Mouse (Mus musculus) frontal cortex, postnatal 25 days (tissue): ENCODE measurements at regions not wholly inside any gene's neighbourhood (a gene's known extent, or its start where the extent isn't known, plus 50 kb on each side); places are given as distances from the start of the nearest gene placed in this dataset.

Experiments
- DNase-seq, 2 experiments: peaks; one replicate each; pipeline ENCODE4 v3.0.0; 2022; ENCODE audit warnings: low spot score in 2 of 2

DNA sequence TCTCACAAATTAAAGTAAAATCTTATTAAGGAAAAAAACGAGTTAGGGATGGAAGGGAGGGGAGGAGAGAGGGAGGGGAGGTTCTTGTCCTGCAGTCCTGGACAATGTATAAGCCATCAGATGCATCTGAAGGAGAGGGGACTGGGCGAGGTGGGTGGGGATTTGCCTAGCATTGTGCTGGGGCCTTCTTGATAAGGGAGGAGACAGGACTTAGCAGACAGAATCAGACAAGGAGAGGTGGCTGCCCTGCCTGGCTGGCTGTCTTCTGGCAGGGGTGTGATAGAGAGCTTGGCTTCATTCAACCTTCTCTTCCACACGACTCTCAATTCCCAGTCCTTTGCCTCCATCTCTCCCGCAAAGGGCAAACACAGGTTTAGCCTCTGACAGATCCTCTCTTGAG, 318.9 kb downstream of the Gm49356 start:
- no peak for DNase-seq

DNA sequence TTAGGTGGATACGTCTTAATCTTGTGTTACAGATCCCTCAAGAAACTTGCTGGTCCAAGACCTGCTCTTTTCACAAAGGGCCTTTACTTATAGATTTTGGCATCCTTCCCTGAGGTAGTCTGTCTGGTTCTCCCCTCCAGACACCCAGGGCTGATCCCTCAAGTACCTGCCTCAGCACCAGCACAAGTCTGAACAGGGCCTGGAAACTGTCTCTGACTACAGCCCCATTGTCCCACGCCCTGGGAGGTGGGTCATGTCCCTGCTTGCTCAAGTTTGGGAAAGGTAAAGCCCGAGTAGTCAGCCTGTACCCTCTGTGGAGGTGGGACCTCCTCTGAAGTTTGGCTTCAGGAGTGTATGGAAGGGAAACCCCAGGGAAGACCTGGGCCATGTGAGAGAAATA, 323.3 kb downstream of the Gm49356 start:
- DNase-seq: no peak

GRCm38 (mm10) chr15:59214096-59214495, 325.0 kb downstream of the Gm49356 start:
- DNase-seq: no peak

DNA sequence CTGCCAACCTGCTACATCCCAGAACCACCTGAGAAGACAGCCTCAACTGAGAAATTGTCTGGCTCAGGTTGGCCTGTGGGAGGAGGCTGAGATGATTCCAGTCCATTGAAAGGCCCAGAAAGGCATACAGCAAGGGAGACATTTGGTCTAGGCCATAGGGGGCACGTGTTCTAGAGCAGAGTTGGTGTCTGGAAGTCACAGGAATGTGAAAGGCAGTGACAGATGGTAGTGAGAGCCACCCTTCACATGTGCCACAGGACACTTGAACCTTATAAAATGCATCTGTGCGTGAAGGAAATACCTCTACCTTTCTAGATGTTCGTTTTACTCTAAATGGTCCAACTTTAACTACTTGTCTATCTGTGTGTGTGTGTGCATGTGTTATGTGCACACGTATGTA, 326.1 kb downstream of the Gm49356 start:
- no peak for DNase-seq

DNA sequence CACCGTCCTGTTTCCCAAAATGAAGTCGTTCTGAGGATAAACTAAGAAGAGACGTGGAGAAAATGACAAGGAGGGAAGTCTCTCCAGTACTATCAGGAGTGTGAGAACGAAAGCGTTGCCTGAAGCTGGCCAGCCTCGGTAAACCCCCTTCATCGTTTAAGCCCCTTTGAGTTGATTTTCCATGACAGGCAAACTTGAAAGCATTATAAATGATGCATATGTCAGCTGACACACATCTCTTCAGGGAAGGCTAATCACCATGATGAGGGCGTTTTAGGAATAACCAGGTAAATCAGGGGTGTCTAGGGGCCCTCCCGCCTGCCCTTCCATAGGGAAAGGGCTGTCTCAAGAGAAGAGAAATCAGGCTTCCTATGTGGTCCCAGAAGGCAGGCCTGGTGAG, 328.4 kb downstream of the Gm49356 start:
- no peak for DNase-seq

GRCm38 (mm10) chr15:59218916-59219315, 329.8 kb downstream of the Gm49356 start:
- no peak for DNase-seq

DNA sequence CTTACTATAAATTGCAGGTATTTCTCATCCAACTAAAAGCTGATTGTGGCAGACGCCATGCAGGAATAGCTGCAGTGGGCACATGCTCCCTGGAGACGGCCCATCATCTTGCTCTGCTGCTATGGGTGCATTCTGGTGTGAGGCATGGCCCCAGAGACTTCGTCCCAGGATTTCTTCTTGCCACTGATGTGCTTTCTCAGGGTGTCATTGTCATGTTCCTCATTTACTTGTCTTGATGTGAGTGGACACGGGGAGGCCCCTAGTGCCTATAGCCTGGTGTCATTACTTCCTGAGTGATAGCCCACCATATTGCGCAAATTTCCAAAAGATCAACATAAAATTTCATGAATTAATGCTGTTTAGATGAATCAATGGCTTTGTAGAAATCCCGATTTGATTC, 336.5 kb downstream of the Gm49356 start:
- DNase-seq: no peak

DNA sequence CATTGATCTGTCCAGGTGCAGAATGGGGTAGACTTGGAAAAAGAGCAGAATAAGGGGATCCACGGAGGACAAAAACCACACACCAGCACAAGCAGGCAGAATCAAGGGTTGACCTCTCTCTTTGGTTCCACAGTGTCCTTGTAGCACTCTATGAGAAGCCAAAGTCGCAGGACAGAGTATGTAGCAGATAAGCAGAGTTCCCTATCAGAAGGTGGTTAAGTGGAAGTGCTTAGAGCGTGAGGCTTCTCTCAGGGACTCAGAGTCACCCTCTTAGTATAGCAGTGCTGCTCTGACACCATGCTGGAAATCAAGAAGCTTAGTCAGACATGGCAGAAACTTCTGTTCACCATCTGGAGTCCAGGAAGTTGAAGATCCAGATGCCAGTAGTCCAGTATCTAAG, 338.2 kb downstream of the Gm49356 start:
- no peak for DNase-seq

- DNase-seq: no peak
Measured at GRCm38 (mm10) chr15:59230536-59230935, 341.4 kb downstream of the Gm49356 start.

DNA sequence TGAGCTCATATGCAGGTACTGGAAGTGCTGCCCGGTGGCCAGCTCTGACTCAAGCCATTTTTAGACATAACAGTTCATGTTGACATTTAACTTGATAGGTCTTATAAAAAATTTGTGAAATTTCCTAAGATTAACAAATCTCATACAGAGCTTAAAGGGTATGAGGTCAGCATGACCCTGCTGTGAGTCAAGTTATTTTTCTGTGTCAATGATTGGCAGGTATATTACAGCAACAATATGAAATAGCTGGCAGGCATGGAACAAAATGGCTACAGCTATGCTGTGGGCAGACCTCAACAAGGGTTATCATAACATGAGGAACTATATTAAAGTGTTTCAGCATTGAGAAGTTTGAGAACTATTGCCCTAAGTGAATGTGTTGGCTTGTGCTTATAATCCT, 342.6 kb downstream of the Gm49356 start:
- no peak for DNase-seq

GRCm38 (mm10) chr15:59232290-59232689, 343.2 kb downstream of the Gm49356 start:
- no peak for DNase-seq

DNA sequence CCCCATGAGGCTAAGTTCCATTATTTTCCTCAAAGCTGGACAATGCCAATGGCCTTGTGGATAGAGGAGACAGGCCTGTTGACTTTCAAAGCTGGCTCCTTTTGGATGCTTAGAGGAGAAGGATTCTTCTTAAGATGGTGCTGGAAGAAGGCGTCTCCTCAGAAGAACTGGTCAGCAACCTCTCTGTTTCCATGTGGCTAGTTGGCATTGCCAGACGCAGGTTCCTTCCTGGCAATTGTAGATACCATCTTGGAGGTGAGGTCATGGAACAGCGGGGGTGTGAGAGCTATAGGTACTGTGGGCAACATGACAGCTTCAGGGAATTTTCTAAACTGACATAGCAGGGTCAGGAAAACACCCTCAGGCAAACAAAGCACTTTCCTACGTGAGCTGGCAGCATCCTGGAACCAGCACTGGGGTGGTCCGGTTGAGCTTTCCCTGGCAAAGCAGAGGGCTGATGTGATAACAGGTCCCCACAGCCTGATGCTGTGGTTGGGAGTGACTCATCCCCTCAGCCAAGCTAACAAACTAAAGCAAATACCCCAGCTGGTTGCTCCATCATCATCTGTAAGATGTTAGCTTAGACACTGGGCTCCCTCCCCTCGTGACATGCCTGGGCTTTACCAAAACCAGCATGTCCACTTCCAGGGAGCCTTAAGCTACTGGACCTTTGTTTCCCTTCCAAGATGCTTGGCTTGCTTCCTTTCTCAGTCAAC, 348.5 kb downstream of the Gm49356 start:
- no peak for DNase-seq

DNA sequence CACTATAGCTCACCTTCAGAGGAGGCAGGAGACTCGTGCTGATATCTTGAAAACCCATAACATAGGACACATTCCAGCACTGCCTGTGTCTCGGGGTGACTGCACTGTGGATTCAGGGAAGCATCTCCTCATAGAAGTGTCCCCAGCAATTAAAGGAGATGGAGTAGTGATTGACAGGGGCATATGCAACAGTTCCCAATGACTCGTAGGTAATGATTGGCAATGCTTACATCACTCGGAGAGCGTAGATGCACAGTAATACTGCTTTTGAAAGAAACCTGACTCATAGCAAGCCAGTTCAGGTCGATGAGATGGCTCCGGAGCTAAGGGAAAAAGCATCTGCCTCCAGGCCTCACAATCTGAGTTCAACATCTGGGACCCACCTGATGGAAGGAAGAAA, 352.7 kb downstream of the Gm49356 start:
- no peak for DNase-seq

DNA sequence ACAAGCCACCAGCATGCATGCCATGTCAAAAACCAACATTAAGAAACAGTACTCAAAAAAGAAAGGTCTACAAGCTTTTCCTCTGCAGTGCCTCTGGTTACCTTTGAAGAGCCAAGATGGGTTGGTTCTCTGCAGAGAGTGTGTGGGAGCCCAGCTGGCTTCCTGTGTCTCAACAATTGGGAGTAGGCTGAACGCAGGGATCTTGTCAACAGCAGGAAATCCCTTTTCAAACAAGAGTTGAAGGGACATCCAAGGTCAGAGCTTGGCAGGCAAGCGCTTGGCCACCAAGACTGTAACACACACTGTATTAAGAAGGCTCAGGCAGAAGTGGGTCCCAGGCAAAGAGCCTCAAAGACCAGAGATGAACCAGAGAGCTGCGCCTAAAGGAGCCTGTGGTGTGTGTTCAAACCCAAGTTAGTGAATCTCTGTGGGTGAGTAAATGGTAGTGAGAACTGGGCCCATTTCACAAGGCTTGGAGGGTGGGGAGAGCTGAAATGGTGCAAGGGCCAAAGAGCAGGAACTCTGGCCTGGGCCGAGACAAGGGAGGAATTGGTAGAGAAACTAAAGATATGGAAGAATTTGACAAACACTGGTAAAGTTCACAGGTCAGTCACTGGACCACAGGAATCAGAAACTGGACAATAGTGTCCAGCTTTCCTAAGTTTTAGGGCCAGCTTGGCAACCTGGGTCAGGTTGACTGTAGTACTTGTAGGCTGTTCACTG, 357.0 kb downstream of the Gm49356 start:
- no peak for DNase-seq

DNA sequence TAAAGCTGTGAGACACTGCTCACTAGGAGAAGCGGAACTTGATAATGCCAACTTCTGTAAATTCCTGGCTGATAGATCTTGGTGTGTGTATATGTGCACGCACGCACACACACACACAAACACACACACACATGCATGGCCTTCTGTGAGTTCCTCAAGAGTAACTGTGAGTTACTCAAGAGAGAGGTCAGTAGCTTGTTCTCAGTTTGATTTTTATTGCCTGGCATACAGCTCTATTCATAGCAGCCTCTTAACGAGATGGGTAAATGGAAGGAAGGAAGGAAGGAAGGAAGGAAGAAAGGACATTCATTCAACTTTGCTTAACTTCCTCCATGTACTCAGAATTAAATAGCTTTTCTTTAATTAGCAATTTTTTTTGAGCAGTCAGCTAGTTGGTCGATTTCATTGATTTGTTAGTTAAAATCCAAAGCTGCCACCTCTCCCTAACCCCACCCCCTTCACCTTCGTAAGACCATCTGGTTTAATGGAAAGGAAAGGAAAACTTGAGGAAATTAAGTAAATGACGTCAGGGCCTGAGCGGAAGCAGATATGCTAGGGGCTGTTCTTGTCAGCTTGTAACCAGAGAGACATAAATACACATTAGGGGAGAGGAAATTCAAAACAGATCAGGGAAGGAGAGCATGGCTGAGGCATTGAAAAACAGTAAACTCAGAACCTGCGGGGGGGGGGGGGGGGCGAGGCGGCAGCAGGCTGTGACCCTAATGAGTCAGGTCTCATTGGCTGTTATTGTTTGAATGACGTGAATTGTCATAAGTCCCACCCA, 359.6 kb downstream of the Gm49356 start:
- no peak for DNase-seq

DNA sequence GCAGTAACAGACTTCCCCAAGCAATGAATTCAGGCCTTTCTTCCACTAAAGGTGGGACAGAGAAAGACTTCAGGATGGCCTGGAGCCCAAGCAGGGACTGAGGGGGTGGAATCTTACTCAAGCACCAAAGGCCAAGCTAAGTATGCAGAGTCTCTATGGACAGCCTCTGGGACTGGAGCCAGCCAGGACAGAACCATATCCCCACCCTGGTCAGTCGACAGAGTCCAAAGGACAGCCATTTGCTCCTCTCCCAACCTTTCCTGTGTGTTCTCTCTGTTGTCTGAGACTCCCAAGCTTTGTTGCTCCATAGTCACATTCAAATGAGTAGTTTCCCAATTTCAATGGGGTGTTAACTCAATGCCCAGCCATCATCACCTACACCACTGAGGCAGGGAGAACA, 372.3 kb downstream of the Gm49356 start:
- no peak for DNase-seq

GRCm38 (mm10) chr15:59262380-59262779, 373.3 kb downstream of the Gm49356 start:
- DNase-seq: no peak

DNA sequence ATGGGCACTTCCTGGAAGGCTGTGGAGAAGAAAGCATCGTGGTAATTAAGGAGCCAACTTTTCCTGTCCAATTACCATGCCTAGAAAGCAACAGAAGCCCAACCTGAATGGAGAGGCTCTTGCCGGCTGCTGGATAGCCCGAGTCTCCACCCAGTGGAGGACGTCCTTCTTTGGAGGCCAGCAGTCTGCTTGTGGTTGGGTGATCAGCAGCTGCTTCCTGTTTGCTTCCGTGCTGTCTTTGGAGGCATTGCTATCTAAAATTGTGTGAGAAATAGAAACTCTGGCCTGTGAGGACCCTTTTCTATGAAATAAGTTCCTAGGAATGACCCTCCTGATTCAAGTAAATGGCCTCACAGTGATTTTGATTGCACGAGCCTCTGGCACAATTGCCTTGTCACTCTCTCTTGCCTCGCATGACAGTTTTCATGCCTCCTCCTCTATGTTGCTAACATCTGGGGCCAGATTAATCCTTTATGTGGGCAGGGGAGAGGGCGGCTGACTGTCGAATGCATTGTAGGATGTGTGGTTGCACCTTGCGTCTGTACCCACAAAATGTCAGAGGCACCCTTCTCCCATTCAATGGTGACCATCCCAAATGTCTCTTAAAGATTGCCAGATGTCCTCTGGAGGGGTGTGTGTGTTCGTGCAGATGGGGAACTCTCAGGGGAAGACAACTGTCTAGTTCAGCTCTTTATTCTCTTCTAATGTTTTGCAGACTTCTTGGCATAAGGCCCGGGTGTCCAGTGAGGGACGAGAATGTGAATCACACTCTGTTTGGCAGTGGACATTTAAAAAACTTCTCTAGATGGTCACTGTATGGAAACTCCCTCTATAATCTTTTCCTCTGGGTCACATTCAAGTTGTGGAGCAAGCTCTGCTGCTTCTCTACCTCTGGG, 374.6 kb downstream of the Gm49356 start:
- DNase-seq: no peak
